Comparison of ENCODE assay signal across 26 mouse cellular contexts in the genomic region with DNA sequence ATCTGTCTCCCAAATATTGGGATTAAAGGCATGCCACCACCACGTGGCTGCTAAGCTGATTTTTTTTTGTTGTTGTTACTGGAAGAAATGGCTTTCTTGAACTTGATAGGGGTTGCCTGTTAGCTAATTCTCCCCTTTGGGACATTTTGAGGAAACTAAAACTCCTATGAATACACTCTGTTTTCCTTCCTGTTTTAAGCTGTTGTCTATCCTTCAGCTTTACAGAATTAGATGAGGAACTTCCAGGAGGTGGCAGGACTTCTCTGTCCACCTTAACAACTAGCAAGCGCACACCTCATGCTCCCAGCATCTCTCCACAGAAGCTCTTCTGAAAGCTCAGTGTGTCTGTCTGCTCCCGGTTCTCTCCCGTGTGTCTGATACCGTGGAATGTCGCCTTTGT.
A peak's percentile ranks its signal among the peaks of the same experiment; 100 is the strongest.
DNase-seq lines count a peak whose midpoint lies in the region; ATAC-seq and TF ChIP-seq lines count a peak whose summit lies in the region.
"Had no signal": no experiment of that assay in that cellular context is flagged by ENCODE, and none has a peak within 500 bp of the region (broad histone marks: within the 10 kb centered on the region; RNA-seq: fewer than 3 reads in every experiment).

No protein-coding gene starts in this region.

- no peak for TF ChIP-seq CTCF in bone marrow macrophage, adult 2 months (IDR thresholded peaks at IDR 0.05; ENCODE audit: low read depth, low read length)

- 79% methylated on average over 6 of the region's 6 CpGs for WGBS in neural tube, embryonic 15.5 days
- WGBS in midbrain, embryonic 11.5 days: 83% methylated on average over 6 of the region's 6 CpGs

- no peaks in the 10 kb centered on the region for H3K27me3 ChIP-seq in neural tube, embryonic 15.5 days (replicated peaks)
- H3K27me3 ChIP-seq in midbrain, embryonic 11.5 days (ENCODE audit: control insufficient read depth, insufficient read depth, low read length): no peaks in the 10 kb centered on the region
- H3K27me3 ChIP-seq: embryonic facial prominence, embryonic 13.5 days; embryonic facial prominence, embryonic 15.5 days; forebrain, embryonic 12.5 days; Patski had no signal

- no peak overlapping the region for H3K4me2 ChIP-seq in neural tube, embryonic 15.5 days
- no peak overlapping the region for H3K4me2 ChIP-seq in midbrain, embryonic 11.5 days
- H3K4me2 ChIP-seq: embryonic facial prominence, embryonic 13.5 days; embryonic facial prominence, embryonic 15.5 days; forebrain, embryonic 12.5 days had no signal

- H3K27ac ChIP-seq in neural tube, embryonic 15.5 days (replicated peaks): 0 out of 2 replicates have a peak overlapping the region, but pooled peaks have one; percentile 5
- peak overlapping the region; percentile 72 for H3K27ac ChIP-seq in bone marrow macrophage, adult 2 months (ENCODE audit: insufficient read depth, low read depth, low read length)
- no peak overlapping the region for H3K27ac ChIP-seq in midbrain, embryonic 11.5 days (ENCODE audit: low read depth, low read length)
- H3K27ac ChIP-seq: embryonic facial prominence, embryonic 13.5 days; forebrain, embryonic 10.5 days; forebrain, embryonic 12.5 days had no signal

- H3K4me1 ChIP-seq in neural tube, embryonic 15.5 days: peaks cover 38% of the 10 kb centered on the region
- peaks cover 23% of the 10 kb centered on the region for H3K4me1 ChIP-seq in bone marrow macrophage, adult 2 months (ENCODE audit: control insufficient read depth, insufficient read depth, low read length)
- H3K4me1 ChIP-seq in midbrain, embryonic 11.5 days (ENCODE audit: control insufficient read depth, insufficient read depth, low read length): no peaks in the 10 kb centered on the region

- no peaks in the 10 kb centered on the region for H3K9me3 ChIP-seq in neural tube, embryonic 15.5 days (replicated peaks)
- H3K9me3 ChIP-seq in midbrain, embryonic 11.5 days (ENCODE audit: control insufficient read depth, low read length): no peaks in the 10 kb centered on the region
- H3K9me3 ChIP-seq: embryonic facial prominence, embryonic 13.5 days; embryonic facial prominence, embryonic 15.5 days; forebrain, embryonic 10.5 days; forebrain, embryonic 12.5 days had no signal

- H3K9ac ChIP-seq in neural tube, embryonic 15.5 days (replicated peaks): no peak overlapping the region
- H3K9ac ChIP-seq in midbrain, embryonic 11.5 days (ENCODE audit: low read length): no peak overlapping the region
- H3K9ac ChIP-seq: embryonic facial prominence, embryonic 13.5 days; embryonic facial prominence, embryonic 15.5 days; forebrain, embryonic 12.5 days had no signal

- H3K4me3 ChIP-seq in neural tube, embryonic 15.5 days (replicated peaks): no peak overlapping the region
- H3K4me3 ChIP-seq in bone marrow macrophage, adult 2 months (ENCODE audit: insufficient read depth, low read length): no peak overlapping the region
- no peak overlapping the region for H3K4me3 ChIP-seq in midbrain, embryonic 11.5 days (ENCODE audit: low read depth, low read length)
- H3K4me3 ChIP-seq: embryonic facial prominence, embryonic 13.5 days; embryonic facial prominence, embryonic 15.5 days; erythroblast, embryonic 14.5 days; forebrain, embryonic 10.5 days; forebrain, embryonic 12.5 days had no signal

- no peaks in the 10 kb centered on the region for H3K36me3 ChIP-seq in neural tube, embryonic 15.5 days
- H3K36me3 ChIP-seq in midbrain, embryonic 11.5 days (ENCODE audit: control insufficient read depth, insufficient read depth, low read length): no peaks in the 10 kb centered on the region
- H3K36me3 ChIP-seq: embryonic facial prominence, embryonic 15.5 days; forebrain, embryonic 12.5 days had no signal

- no peak for TF ChIP-seq POLR2A in bone marrow macrophage, adult 2 months (IDR thresholded peaks at IDR 0.05; ENCODE audit: borderline replicate concordance, low read depth, low read length)

- DNase-seq in neural tube, embryonic 10.5 days (ENCODE audit: extremely low spot score, low spot score): no peak
- no peak for DNase-seq in frontal cortex, adult 2 months (ENCODE audit: extremely low spot score in 1 of 2, low spot score in 1 of 2)
- no peak for DNase-seq in midbrain, embryonic 11.5 days (ENCODE audit: low spot score, missing footprints)
- no peak for DNase-seq in lung, postnatal 10 days
- DNase-seq: adrenal gland, adult 8-10 months; adrenal gland, postnatal 14 days; adrenal gland, postnatal 36 days; cerebellum, adult 11 months; cerebellum, adult 18-20 months; cerebellum, adult 8-10 months; cerebellum, adult 9-11 months; cerebellum, postnatal 14 days; cerebellum, postnatal 36 days; embryo, embryonic 11 days had no signal

- ATAC-seq in neural tube, embryonic 15.5 days (ENCODE audit: low FRiP score): no peak
- ATAC-seq in megakaryocyte, adult 5-6 weeks (ENCODE audit: poor library complexity, severe bottlenecking): peak; percentile 60
- ATAC-seq in midbrain, embryonic 11.5 days (ENCODE audit: low FRiP score): no peak
- ATAC-seq: activated CD4-positive, CD25-positive, alpha-beta regulatory T cell, adult 4 months; forebrain, embryonic 14.5 days; forebrain, embryonic 16.5 days; Patski had no signal
